Mouse (Mus musculus) CH12.LX (cell line): Measurements from ENCODE around the gene Lime1. TPM values are rescaled to one million over a fixed set of nuclear protein-coding genes. Genes with fewer than 3 reads are reported as not detected.
A peak's percentile ranks its signal among the peaks of the same experiment; 100 is the strongest.

Source experiments
- DNase-seq: peaks from one replicate; pipeline ENCODE4 v3.0.0-alpha.2; 2013; ENCODE audit errors: extremely low read depth
- H3K27ac ChIP-seq: 2 replicates; pipeline ENCODE4 v1.5.1; 2012; ENCODE audit warnings: low read depth, mild to moderate bottlenecking, control low read depth, moderate library complexity; ENCODE audit not compliant: insufficient read depth
- H3K27me3 ChIP-seq: replicated peaks from 2 replicates; pipeline ENCODE3; 2012; ENCODE audit warnings: inconsistent platforms
- H3K36me3 ChIP-seq, 2 experiments: replicated peaks in 1 of 2; 2 replicates each; pipeline versions ENCODE3 to v1.6.1; 2012; ENCODE audit warnings: inconsistent platforms in 1 of 2, low read length in 1 of 2, mild to moderate bottlenecking in 1 of 2, mixed read lengths in 1 of 2, moderate library complexity in 1 of 2; ENCODE audit not compliant: control insufficient read depth in 1 of 2, insufficient read depth in 1 of 2
- H3K4me1 ChIP-seq, 2 experiments: 2 replicates each; pipeline ENCODE4 v1.6.1; 2012; ENCODE audit warnings: inconsistent platforms in 1 of 2, moderate library complexity in 1 of 2; ENCODE audit not compliant: insufficient read depth in 2 of 2, control insufficient read depth in 1 of 2
- H3K4me2 ChIP-seq: 2 replicates; pipeline ENCODE4 v1.6.1; 2012; ENCODE audit warnings: low read depth, mild to moderate bottlenecking, control low read depth; ENCODE audit not compliant: poor library complexity, insufficient read depth, severe bottlenecking
- H3K4me3 ChIP-seq, 3 experiments: fragments of 150-350 bp in 1 of 3; sonication (generic) in 1 of 3; replicated peaks in 1 of 3; 2 replicates each; pipeline versions ENCODE3 to v1.5.1; 2011 to 2012; ENCODE audit warnings: low read depth in 2 of 3, low read length in 2 of 3, mild to moderate bottlenecking in 2 of 3, moderate library complexity in 2 of 3, control low read depth in 1 of 3, improper control_type of control experiment in 1 of 3, inconsistent platforms in 1 of 3, mixed read lengths in 1 of 3; ENCODE audit not compliant: poor library complexity in 1 of 3
- H3K79me2 ChIP-seq: replicated peaks from 2 replicates; pipeline ENCODE4 v1.6.1; 2012; ENCODE audit warnings: mild to moderate bottlenecking, moderate library complexity; ENCODE audit not compliant: control insufficient read depth, poor library complexity, insufficient read depth, severe bottlenecking; ENCODE audit errors: extremely low read depth
- H3K9ac ChIP-seq: 2 replicates; pipeline ENCODE4 v1.6.1; 2012; ENCODE audit warnings: low read depth, mild to moderate bottlenecking, control low read depth, moderate library complexity; ENCODE audit not compliant: insufficient read depth
- H3K9me3 ChIP-seq: replicated peaks from 2 replicates; pipeline ENCODE3; 2012; ENCODE audit warnings: low read length, inconsistent platforms, mixed read lengths
- BHLHE40 ChIP-seq: IDR thresholded peaks from 2 replicates; pipeline ENCODE4 v1.6.1; 2011; ENCODE audit warnings: mild to moderate bottlenecking, low read depth, low read length, improper control_type of control experiment
- CHD1 ChIP-seq: IDR thresholded peaks from 2 replicates; pipeline ENCODE4 v1.6.1; 2012; ENCODE audit warnings: low read depth, low read length, improper control_type of control experiment, inconsistent platforms
- CTCF ChIP-seq, 2 experiments: IDR thresholded peaks in 1 of 2; conservative IDR thresholded peaks in 1 of 2; 2 replicates each; pipeline ENCODE4 v1.5.1; 2011 to 2012; ENCODE audit warnings: low read depth in 2 of 2, low read length in 2 of 2, improper control_type of control experiment in 1 of 2, inconsistent platforms in 1 of 2, mild to moderate bottlenecking in 1 of 2, moderate library complexity in 1 of 2
- ELF1 ChIP-seq: IDR thresholded peaks from 2 replicates; pipeline ENCODE4 v1.6.1; 2014; ENCODE audit warnings: low read depth, mild to moderate bottlenecking, inconsistent platforms, low read length, improper control_type of control experiment
- ETS1 ChIP-seq: conservative IDR thresholded peaks from 2 replicates; pipeline ENCODE4 v1.6.1; 2012; ENCODE audit warnings: low read depth, mild to moderate bottlenecking, inconsistent platforms, low read length, improper control_type of control experiment, moderate library complexity
- GABPA ChIP-seq: IDR thresholded peaks from 2 replicates; pipeline ENCODE4 v1.6.1; 2012; ENCODE audit warnings: low read depth, low read length, improper control_type of control experiment, inconsistent platforms; ENCODE audit not compliant: insufficient replicate concordance
- HCFC1 ChIP-seq: IDR thresholded peaks from 2 replicates; pipeline ENCODE4 v1.6.1; 2012; ENCODE audit warnings: low read depth, mild to moderate bottlenecking, inconsistent platforms, low read length, improper control_type of control experiment
- JUN ChIP-seq: IDR thresholded peaks from 2 replicates; pipeline ENCODE4 v1.6.1; 2011; ENCODE audit warnings: low read depth, mild to moderate bottlenecking, low read length, improper control_type of control experiment, moderate library complexity; ENCODE audit not compliant: insufficient read depth
- JUND ChIP-seq: conservative IDR thresholded peaks from 2 replicates; pipeline ENCODE4 v1.6.1; 2011; ENCODE audit warnings: low read depth, low read length, improper control_type of control experiment
- MAFK ChIP-seq: IDR thresholded peaks from 2 replicates; pipeline ENCODE4 v1.6.1; 2011; ENCODE audit warnings: low read length, improper control_type of control experiment; ENCODE audit not compliant: insufficient replicate concordance
- MAZ ChIP-seq: IDR thresholded peaks from 2 replicates; pipeline ENCODE4 v1.6.1; 2012; ENCODE audit warnings: low read depth, mild to moderate bottlenecking, inconsistent platforms, low read length, improper control_type of control experiment, moderate library complexity
- MEF2A ChIP-seq: IDR thresholded peaks from 2 replicates; pipeline ENCODE4 v1.6.1; 2014; ENCODE audit warnings: low read depth, mild to moderate bottlenecking, inconsistent platforms, low read length, improper control_type of control experiment, borderline replicate concordance
- MYC ChIP-seq: IDR thresholded peaks from 2 replicates; pipeline ENCODE4 v1.6.1; 2011; ENCODE audit warnings: low read depth, mild to moderate bottlenecking, improper control_type of control experiment, low read length
- NELFE ChIP-seq: IDR thresholded peaks from 2 replicates; pipeline ENCODE4 v1.6.1; 2011; ENCODE audit warnings: low read depth, low read length, improper control_type of control experiment
- NRF1 ChIP-seq: IDR thresholded peaks from 2 replicates; pipeline ENCODE4 v1.6.1; 2014; ENCODE audit warnings: low read depth, mild to moderate bottlenecking, inconsistent platforms, low read length, improper control_type of control experiment, moderate library complexity
- PAX5 ChIP-seq: IDR thresholded peaks from 2 replicates; pipeline ENCODE4 v1.6.1; 2012; ENCODE audit warnings: low read length, inconsistent platforms, mixed read lengths
- POLR2A ChIP-seq: IDR thresholded peaks from 2 replicates; pipeline ENCODE4 v1.6.1; 2011; ENCODE audit warnings: low read depth, mild to moderate bottlenecking, improper control_type of control experiment, low read length
- POLR2AphosphoS2 ChIP-seq: IDR thresholded peaks from 2 replicates; pipeline ENCODE4 v1.6.1; 2011; ENCODE audit warnings: low read depth, low read length, improper control_type of control experiment
- RAD21 ChIP-seq: IDR thresholded peaks from 2 replicates; pipeline ENCODE4 v1.6.1; 2011; ENCODE audit warnings: low read depth, mild to moderate bottlenecking, low read length, improper control_type of control experiment, moderate library complexity
- RCOR1 ChIP-seq: conservative IDR thresholded peaks from 2 replicates; pipeline ENCODE4 v1.6.1; 2012; ENCODE audit warnings: low read depth, mild to moderate bottlenecking, inconsistent platforms, low read length, improper control_type of control experiment
- SIN3A ChIP-seq: IDR thresholded peaks from 2 replicates; pipeline ENCODE4 v1.6.1; 2012; ENCODE audit warnings: low read length, improper control_type of control experiment, inconsistent platforms
- SMC3 ChIP-seq: IDR thresholded peaks from 2 replicates; pipeline ENCODE4 v1.6.1; 2011; ENCODE audit warnings: low read depth, low read length, improper control_type of control experiment
- TBP ChIP-seq: conservative IDR thresholded peaks from 2 replicates; pipeline ENCODE4 v1.6.1; 2011; ENCODE audit warnings: low read depth, low read length, improper control_type of control experiment
- TCF12 ChIP-seq: IDR thresholded peaks from 2 replicates; pipeline ENCODE4 v1.6.1; 2014; ENCODE audit warnings: low read depth, mild to moderate bottlenecking, inconsistent platforms, low read length, improper control_type of control experiment
- USF1 ChIP-seq: IDR thresholded peaks from 2 replicates; pipeline ENCODE4 v1.6.1; 2014; ENCODE audit warnings: low read depth, mild to moderate bottlenecking, inconsistent platforms, low read length, improper control_type of control experiment
- USF2 ChIP-seq: conservative IDR thresholded peaks from 2 replicates; pipeline ENCODE4 v1.6.1; 2011; ENCODE audit warnings: low read depth, low read length, improper control_type of control experiment
- ZC3H11A ChIP-seq: IDR thresholded peaks from 2 replicates; pipeline ENCODE4 v1.6.1; 2012; ENCODE audit warnings: low read depth, mild to moderate bottlenecking, inconsistent platforms, low read length, improper control_type of control experiment
- ZKSCAN1 ChIP-seq: IDR thresholded peaks from 2 replicates; pipeline ENCODE4 v1.6.1; 2012; ENCODE audit warnings: low read depth, inconsistent platforms, low read length, improper control_type of control experiment, borderline replicate concordance
- ZMIZ1 ChIP-seq: IDR thresholded peaks from 2 replicates; pipeline ENCODE4 v1.6.1; 2012; ENCODE audit warnings: low read depth, mild to moderate bottlenecking, inconsistent platforms, low read length, improper control_type of control experiment
- dilution Hi-C: fragments of 300-500 bp; cut with MboI; formaldehyde crosslinking; loops from 2 replicates; pipeline ENCODE4 v1.14.3; 2020; ENCODE audit warnings: low sequenced_read_pairs; ENCODE audit not compliant: extremely low pct_unique_long_range_greater_than_20kb, extremely low pct_ligation_motif_present
- in situ Hi-C: fragments of 300-500 bp; cut with MboI; formaldehyde crosslinking; loops from 3 replicates; pipeline ENCODE4 v1.14.3; 2019; ENCODE audit warnings: low sequenced_read_pairs, low pct_ligation_motif_present, low pct_unique_long_range_greater_than_20kb, mixed read lengths
- polyA plus RNA-seq: library from polyadenylated mRNA; unstranded; fragments of >175 nt; gene quantifications from 2 replicates; pipeline ENCODE4 v1.2.1, GENCODE M21; 2012; ENCODE audit warnings: low read depth; ENCODE audit not compliant: insufficient read length
- total RNA-seq, 2 experiments: library from RNA; depleted of rRNA; stranded (reverse); fragments of 300-350 nt in 1 of 2; fragments of >200 nt in 1 of 2; gene quantifications; 2 replicates each; pipeline ENCODE4 v1.2.3; 2012 to 2014

Lime1 gene
- total and polyA plus RNA-seq, 3 experiments, result 59.7 to 70.7 (median 61.5) TPM

DNA sequence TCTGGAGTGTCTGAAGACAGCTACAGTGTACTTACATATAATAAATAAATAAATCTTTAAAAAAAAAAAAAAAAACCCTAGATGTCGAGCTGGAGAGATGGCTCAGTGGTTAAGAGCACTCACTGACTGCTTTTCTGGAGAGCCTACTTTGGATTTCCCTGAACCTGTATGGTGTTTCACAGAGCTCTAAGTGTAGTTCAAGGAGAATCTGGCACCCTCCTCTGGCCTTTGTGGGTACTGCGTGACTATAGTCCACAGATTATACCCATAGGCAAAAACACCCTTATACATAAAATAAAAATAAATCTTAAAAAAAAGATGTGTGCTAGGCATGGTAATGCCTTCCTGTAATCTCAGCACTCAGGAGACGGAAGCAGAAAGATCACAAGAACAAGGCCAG, 45.9 kb upstream of the Lime1 start (continued):
- TF ChIP-seq NRF1, result no peak
- TF ChIP-seq HCFC1, result no peak
- no peak for TF ChIP-seq JUN
- TF ChIP-seq SIN3A, result no peak
- TF ChIP-seq CHD1, result no peak
- TF ChIP-seq ELF1, result no peak
- TF ChIP-seq TBP, result no peak
- TF ChIP-seq ZMIZ1, result no peak
- no peak for TF ChIP-seq POLR2AphosphoS2
- TF ChIP-seq RCOR1, result no peak
- no peak for TF ChIP-seq TCF12
- no peak for TF ChIP-seq MEF2A
- peak; percentile 57 to 84 for TF ChIP-seq CTCF (conservative IDR thresholded peaks at IDR 0.05 in 1 of 2, IDR thresholded peaks at IDR 0.05 in 1 of 2; ENCODE audit: low read depth in 2 of 2, low read length in 2 of 2)
- TF ChIP-seq BHLHE40, result no peak
- peak; percentile 85 for TF ChIP-seq SMC3
- TF ChIP-seq USF1, result no peak
- TF ChIP-seq MAZ, result no peak

- no peaks in the 10 kb centered on the region for H3K4me1 ChIP-seq
- no peaks in the 10 kb centered on the region for H3K79me2 ChIP-seq
- no peak overlapping the region for H3K4me3 ChIP-seq
- dilution Hi-C loops, result no loop called here
- no peak overlapping the region for H3K4me2 ChIP-seq
- H3K9ac ChIP-seq, result no peak overlapping the region
- DNase-seq, result no peak
- in situ Hi-C loops, result no loop called here
- no peak for TF ChIP-seq PAX5
- no peak for TF ChIP-seq TBP
- TF ChIP-seq MAFK, result no peak
- no peak for TF ChIP-seq MYC
- no peak for TF ChIP-seq USF2
- no peak for TF ChIP-seq GABPA
- no peak for TF ChIP-seq NELFE
- no peak for TF ChIP-seq ZC3H11A
- TF ChIP-seq HCFC1, result no peak
- TF ChIP-seq JUND, result no peak
- TF ChIP-seq RAD21, result no peak
- no peak for TF ChIP-seq ZKSCAN1
- no peak for TF ChIP-seq POLR2A
- no peak for TF ChIP-seq ZMIZ1
- no peak for TF ChIP-seq SIN3A
- TF ChIP-seq ETS1, result no peak
- TF ChIP-seq POLR2AphosphoS2, result no peak
- no peak for TF ChIP-seq ELF1
- no peaks in the 10 kb centered on the region for H3K9me3 ChIP-seq
- H3K27ac ChIP-seq, result no peak overlapping the region
- peaks cover 64 to 90% of the 10 kb centered on the region in 2 experiments for H3K36me3 ChIP-seq
- no peaks in the 10 kb centered on the region for H3K27me3 ChIP-seq
Measured at GRCm38 (mm10) chr2:181340426-181340825, 39.5 kb upstream of the Lime1 start.
